Mouse (Mus musculus) cortical plate, adult 2 months (tissue): ENCODE data around the gene Tnc.

Experiments
- CTCF ChIP-seq: fragments of 200-500 bp; IDR thresholded peaks from 2 replicates; pipeline ENCODE4 v1.5.1; 2011; ENCODE audit warnings: mild to moderate bottlenecking, control low read depth, low read length; ENCODE audit not compliant: insufficient read depth; ENCODE audit errors: extremely low read depth
- POLR2A ChIP-seq: fragments of 200-500 bp; IDR thresholded peaks from 2 replicates; pipeline ENCODE4 v1.6.1; 2011; ENCODE audit warnings: mild to moderate bottlenecking, low read length, control low read depth; ENCODE audit not compliant: insufficient read depth; ENCODE audit errors: extremely low read depth

DNA sequence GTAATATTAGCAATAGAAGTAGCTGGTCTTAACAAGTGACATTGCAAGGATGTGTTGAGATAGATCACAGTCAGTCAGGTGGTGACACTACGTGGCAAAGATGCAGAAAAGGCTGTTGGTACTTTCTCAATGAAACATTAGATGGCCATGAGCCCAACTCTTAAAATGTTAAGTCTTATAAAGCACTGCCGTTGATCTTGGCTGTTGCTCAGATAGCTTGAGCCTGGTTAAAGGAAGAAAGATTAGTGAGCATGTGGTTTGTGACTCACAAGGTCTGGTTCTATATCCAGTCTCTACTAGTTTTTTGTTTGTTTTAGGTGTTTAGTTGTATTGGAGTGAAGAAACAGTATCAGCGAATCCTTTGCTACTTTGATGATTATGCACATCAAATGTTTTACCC, 76.9 kb downstream of the Tnc start:
- TF ChIP-seq CTCF (no peak), POLR2A (no peak)
